Mouse (Mus musculus) hindbrain, embryonic 16.5 days (tissue): ENCODE results near the gene Agps. TPM values are rescaled to one million over a fixed set of nuclear protein-coding genes. Genes with fewer than 3 reads are reported as not detected.

Experiments
- ATAC-seq: fragments of 200-750 bp; cut with Nextera tagmentation; 2 replicates; pipeline ENCODE4 v1.8.0; 2017; ENCODE audit warnings: moderate TSS enrichment, moderate library complexity
- H3K27ac ChIP-seq: fragments of 300-500 bp; sonication (generic); 2 replicates; pipeline ENCODE4 v1.5.1; 2014; ENCODE audit warnings: low read depth, mild to moderate bottlenecking, control low read depth, low read length, moderate library complexity
- H3K27me3 ChIP-seq: fragments of 300-500 bp; sonication (generic); replicated peaks from 2 replicates; pipeline ENCODE4 v1.6.1; 2014; ENCODE audit warnings: low read length; ENCODE audit not compliant: control insufficient read depth, insufficient read depth
- H3K36me3 ChIP-seq: fragments of 300-500 bp; sonication (generic); 2 replicates; pipeline ENCODE4 v1.6.1; 2014; ENCODE audit warnings: mild to moderate bottlenecking, low read length, moderate library complexity, mixed read lengths; ENCODE audit not compliant: control insufficient read depth, insufficient read depth
- H3K4me1 ChIP-seq: fragments of 300-500 bp; sonication (generic); 2 replicates; pipeline ENCODE4 v1.6.1; 2014; ENCODE audit warnings: low read depth, low read length; ENCODE audit not compliant: control insufficient read depth, insufficient read depth
- H3K4me2 ChIP-seq: fragments of 300-500 bp; sonication (generic); 2 replicates; pipeline ENCODE4 v1.6.1; 2014; ENCODE audit warnings: mild to moderate bottlenecking, low read length, control low read depth, moderate library complexity
- H3K4me3 ChIP-seq: fragments of 300-500 bp; sonication (generic); 2 replicates; pipeline ENCODE4 v1.5.1; 2014; ENCODE audit warnings: mild to moderate bottlenecking, low read length, control low read depth, moderate library complexity
- H3K9ac ChIP-seq: fragments of 300-500 bp; sonication (generic); 2 replicates; pipeline ENCODE4 v1.6.1; 2014; ENCODE audit warnings: low read depth, mild to moderate bottlenecking, control low read depth, low read length, moderate library complexity
- H3K9me3 ChIP-seq: fragments of 300-500 bp; sonication (generic); 2 replicates; pipeline ENCODE4 v1.6.1; 2014; ENCODE audit warnings: mild to moderate bottlenecking, low read length, moderate library complexity; ENCODE audit not compliant: control insufficient read depth
- WGBS: fragments of 180-500 bp; shearing (Covaris S2); extraction: QIAGEN DNeasy Blood & Tissue Kit; methylation state at CpG from one replicate; pipeline ENCODE4 v1.1.7; 2014; 5-methylcytosine and 5-hydroxymethylcytosine counted together
- polyA plus RNA-seq: library from polyadenylated mRNA; unstranded; fragments of >200 nt; fragmentation: Nextera tagmentation; extraction: Ambion mirVana; gene quantifications from 2 replicates; pipeline ENCODE4 v1.2.1, GENCODE M21; 2015

Gene Agps
- polyA plus RNA-seq, 1 experiment from 2014 or later, result 21.6 TPM

- ATAC-seq, result no peak
- Histone ChIP-seq H3K9me3 (no peaks in the 10 kb centered on the region), H3K4me2 (no peak overlapping the region), H3K4me1 (no peaks in the 10 kb centered on the region), H3K27ac (no peak overlapping the region), H3K4me3 (no peak overlapping the region), H3K36me3 (no peaks in the 10 kb centered on the region), H3K9ac (no peak overlapping the region), H3K27me3 (no peaks in the 10 kb centered on the region)
- 91% methylated on average over 1 of the region's 1 CpGs for WGBS
These were observed 15.7 kb downstream of the Agps start for GRCm38 (mm10) chr2:75847708-75848107.

- Histone ChIP-seq H3K9me3 (no peaks in the 10 kb centered on the region), H3K4me3 (no peak overlapping the region), H3K27ac (no peak overlapping the region), H3K36me3 (no peaks in the 10 kb centered on the region), H3K27me3 (no peaks in the 10 kb centered on the region), H3K4me2 (no peak overlapping the region), H3K9ac (no peak overlapping the region), H3K4me1 (no peaks in the 10 kb centered on the region)
- 95% methylated on average over 2 of the region's 2 CpGs for WGBS
- no peak for ATAC-seq
These were observed 20.5 kb downstream of the Agps start for GRCm38 (mm10) chr2:75852483-75852882.

GRCm38 (mm10) chr2:75854136-75854535, 22.2 kb downstream of the Agps start:
- 0 out of 2 replicates have a peak, but pooled peaks cover 2% of the 10 kb centered on the region for H3K36me3 ChIP-seq
- H3K9me3 ChIP-seq, result no peaks in the 10 kb centered on the region
- no peak overlapping the region for H3K9ac ChIP-seq
- no peak overlapping the region for H3K4me3 ChIP-seq
- H3K4me2 ChIP-seq, result no peak overlapping the region
- no peaks in the 10 kb centered on the region for H3K27me3 ChIP-seq
- H3K27ac ChIP-seq, result no peak overlapping the region
- 71% methylated on average over 3 of the region's 3 CpGs for WGBS
- H3K4me1 ChIP-seq, result no peaks in the 10 kb centered on the region
- no peak for ATAC-seq

GRCm38 (mm10) chr2:75861115-75861514, 29.1 kb downstream of the Agps start:
- WGBS, result 97% methylated on average over 3 of the region's 3 CpGs
- Histone ChIP-seq H3K4me3 (no peak overlapping the region), H3K27ac (no peak overlapping the region), H3K36me3 (peaks cover 4% of the 10 kb centered on the region; the same call in 1 of the 2 replicates), H3K9me3 (no peaks in the 10 kb centered on the region), H3K9ac (no peak overlapping the region), H3K27me3 (no peaks in the 10 kb centered on the region), H3K4me1 (no peaks in the 10 kb centered on the region), H3K4me2 (no peak overlapping the region)
- ATAC-seq, result no peak

GRCm38 (mm10) chr2:75869604-75870003, 37.6 kb downstream of the Agps start:
- H3K4me1 ChIP-seq, result no peaks in the 10 kb centered on the region
- ATAC-seq, result no peak
- H3K4me2 ChIP-seq, result no peak overlapping the region
- H3K4me3 ChIP-seq, result no peak overlapping the region
- 100% methylated on average over 2 of the region's 2 CpGs for WGBS
- H3K36me3 ChIP-seq, result peaks cover 4% of the 10 kb centered on the region; the same call in 1 of the 2 replicates
- H3K9ac ChIP-seq, result no peak overlapping the region
- H3K27ac ChIP-seq, result no peak overlapping the region
- H3K27me3 ChIP-seq, result no peaks in the 10 kb centered on the region
- no peaks in the 10 kb centered on the region for H3K9me3 ChIP-seq

GRCm38 (mm10) chr2:75874008-75874559, 42.1 kb downstream of the Agps start:
- H3K27me3 ChIP-seq, result no peaks in the 10 kb centered on the region
- no peak overlapping the region for H3K27ac ChIP-seq
- no peak for ATAC-seq
- 40% methylated on average over 3 of the region's 3 CpGs for WGBS
- H3K9ac ChIP-seq, result no peak overlapping the region
- no peaks in the 10 kb centered on the region for H3K4me1 ChIP-seq
- no peak overlapping the region for H3K4me2 ChIP-seq
- no peaks in the 10 kb centered on the region for H3K9me3 ChIP-seq
- H3K36me3 ChIP-seq, result peaks cover 2% of the 10 kb centered on the region; the same call in 1 of the 2 replicates
- no peak overlapping the region for H3K4me3 ChIP-seq

GRCm38 (mm10) chr2:75879791-75880190, 47.8 kb downstream of the Agps start:
- no peak overlapping the region for H3K4me2 ChIP-seq
- no peak for ATAC-seq
- H3K27me3 ChIP-seq, result no peaks in the 10 kb centered on the region
- H3K4me1 ChIP-seq, result no peaks in the 10 kb centered on the region
- H3K36me3 ChIP-seq, result no peaks in the 10 kb centered on the region; the same call in 1 of the 2 replicates
- 45% methylated on average over 3 of the region's 3 CpGs for WGBS
- H3K27ac ChIP-seq, result no peak overlapping the region
- H3K4me3 ChIP-seq, result no peak overlapping the region
- H3K9me3 ChIP-seq, result no peaks in the 10 kb centered on the region
- H3K9ac ChIP-seq, result no peak overlapping the region

- H3K9me3 ChIP-seq, result no peaks in the 10 kb centered on the region
- no peaks in the 10 kb centered on the region for H3K27me3 ChIP-seq
- peaks cover 6% of the 10 kb centered on the region for H3K36me3 ChIP-seq
- 59% methylated on average over 1 of the region's 1 CpGs for WGBS
- no peak overlapping the region for H3K9ac ChIP-seq
- no peak overlapping the region for H3K4me2 ChIP-seq
- H3K4me3 ChIP-seq, result no peak overlapping the region
- no peak overlapping the region for H3K27ac ChIP-seq
- no peaks in the 10 kb centered on the region for H3K4me1 ChIP-seq
- no peak for ATAC-seq
These were observed 51.6 kb downstream of the Agps start for GRCm38 (mm10) chr2:75883543-75883942.

- Histone ChIP-seq H3K9ac (no peak overlapping the region), H3K4me3 (no peak overlapping the region), H3K27ac (no peak overlapping the region), H3K27me3 (no peaks in the 10 kb centered on the region), H3K4me1 (no peaks in the 10 kb centered on the region), H3K4me2 (no peak overlapping the region), H3K36me3 (peaks cover 7% of the 10 kb centered on the region), H3K9me3 (no peaks in the 10 kb centered on the region)
- no peak for ATAC-seq
- 57% methylated on average over 4 of the region's 4 CpGs for WGBS
These were observed 60.0 kb downstream of the Agps start for GRCm38 (mm10) chr2:75891981-75892380.

- H3K27me3 ChIP-seq, result no peaks in the 10 kb centered on the region
- no peak overlapping the region for H3K27ac ChIP-seq
- no peak overlapping the region for H3K4me3 ChIP-seq
- no peak for ATAC-seq
- no peak overlapping the region for H3K9ac ChIP-seq
- 93% methylated on average over 5 of the region's 5 CpGs for WGBS
- H3K4me2 ChIP-seq, result no peak overlapping the region
- H3K4me1 ChIP-seq, result no peaks in the 10 kb centered on the region
- no peaks in the 10 kb centered on the region for H3K36me3 ChIP-seq
- no peaks in the 10 kb centered on the region for H3K9me3 ChIP-seq
These were observed 63.7 kb downstream of the Agps start for GRCm38 (mm10) chr2:75895711-75896110.
